Mouse (Mus musculus) liver, embryonic 14.5 days (tissue): ENCODE measurements around the gene Asic1.

Experiments used
- CTCF ChIP-seq: IDR thresholded peaks from 2 replicates; pipeline ENCODE4 v1.5.1; 2016; ENCODE audit warnings: antibody characterized with exemption, low read depth, control low read depth
- EP300 ChIP-seq: IDR thresholded peaks from 2 replicates; pipeline ENCODE4 v1.6.1; 2016; ENCODE audit warnings: antibody characterized with exemption, low read depth

- TF ChIP-seq EP300 (no peak), CTCF (no peak)
Observed at GRCm38 (mm10) chr15:99704041-99704681, 34.0 kb downstream of the Asic1 start.
